Mouse (Mus musculus) heart, postnatal 0 days (tissue): Measurements from ENCODE around the gene Cryl1.

Source experiments
- CTCF ChIP-seq: IDR thresholded peaks from 2 replicates; pipeline ENCODE4 v1.5.1; 2016; ENCODE audit warnings: antibody characterized with exemption, control low read depth, low read depth
- EP300 ChIP-seq: IDR thresholded peaks from 2 replicates; pipeline ENCODE4 v1.6.1; 2016; ENCODE audit warnings: antibody characterized with exemption, low read depth

DNA sequence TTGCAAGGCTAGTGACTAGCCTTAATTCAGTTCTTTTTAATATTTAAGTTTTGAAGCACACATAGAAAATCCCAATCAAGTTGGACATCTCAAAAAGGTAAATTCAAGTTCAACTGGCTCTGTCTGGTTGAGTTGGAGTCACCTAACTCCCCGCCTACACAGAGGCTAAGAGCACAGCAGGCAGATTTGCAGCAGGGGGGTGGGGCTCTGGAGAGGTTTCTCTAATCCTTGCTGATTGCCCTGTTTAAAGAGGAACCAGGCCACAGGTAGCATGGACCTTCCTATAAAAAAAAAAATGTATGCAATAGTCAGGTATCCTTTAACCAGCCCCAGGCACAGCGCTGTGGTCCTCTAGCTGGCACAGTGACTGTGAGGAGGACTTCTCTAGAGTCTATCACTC lies 97.8 kb downstream of the Cryl1 start:
- no peak for TF ChIP-seq EP300
- TF ChIP-seq CTCF, result no peak
